Mouse (Mus musculus) macrophage (primary cell): ENCODE results near the gene Gm13030. TPM values are rescaled to one million over a fixed set of nuclear protein-coding genes. Genes with fewer than 3 reads are reported as not detected.
"Not testable (repeated sequence)": the region's sequence is repeated elsewhere in the genome, so short reads cannot be mapped to it uniquely, and the experiment has no call there.

Source experiments
- H3K27ac ChIP-seq: fragments of 350-480 bp; formaldehyde crosslinking; 2 replicates; pipeline ENCODE4 v1.9.0; 2021
- H3K36me3 ChIP-seq: fragments of 350-480 bp; formaldehyde crosslinking; 2 replicates; pipeline ENCODE4 v1.9.0; 2021; ENCODE audit errors: inconsistent target
- H3K4me3 ChIP-seq: fragments of 350-480 bp; formaldehyde crosslinking; 2 replicates; pipeline ENCODE4 v1.9.0; 2021; ENCODE audit errors: inconsistent target
- H3K79me2 ChIP-seq: fragments of 350-480 bp; formaldehyde crosslinking; 2 replicates; pipeline ENCODE4 v1.9.0; 2021; ENCODE audit errors: inconsistent target
- WGBS: methylation state at CpG from one replicate; pipeline ENCODE4 v1.1.7; 2026; ENCODE audit warnings: inconsistent platforms; ENCODE audit not compliant: missing documents; 5-methylcytosine and 5-hydroxymethylcytosine counted together
- polyA plus RNA-seq: library from polyadenylated mRNA; stranded (reverse); fragments of 250-400 nt; gene quantifications from 3 replicates; pipeline ENCODE4 v1.2.4, GENCODE M21; 2018; ENCODE audit warnings: inconsistent platforms

Gene Gm13030
- polyA plus RNA-seq, 1 experiment from 2014 or later: not detected

DNA sequence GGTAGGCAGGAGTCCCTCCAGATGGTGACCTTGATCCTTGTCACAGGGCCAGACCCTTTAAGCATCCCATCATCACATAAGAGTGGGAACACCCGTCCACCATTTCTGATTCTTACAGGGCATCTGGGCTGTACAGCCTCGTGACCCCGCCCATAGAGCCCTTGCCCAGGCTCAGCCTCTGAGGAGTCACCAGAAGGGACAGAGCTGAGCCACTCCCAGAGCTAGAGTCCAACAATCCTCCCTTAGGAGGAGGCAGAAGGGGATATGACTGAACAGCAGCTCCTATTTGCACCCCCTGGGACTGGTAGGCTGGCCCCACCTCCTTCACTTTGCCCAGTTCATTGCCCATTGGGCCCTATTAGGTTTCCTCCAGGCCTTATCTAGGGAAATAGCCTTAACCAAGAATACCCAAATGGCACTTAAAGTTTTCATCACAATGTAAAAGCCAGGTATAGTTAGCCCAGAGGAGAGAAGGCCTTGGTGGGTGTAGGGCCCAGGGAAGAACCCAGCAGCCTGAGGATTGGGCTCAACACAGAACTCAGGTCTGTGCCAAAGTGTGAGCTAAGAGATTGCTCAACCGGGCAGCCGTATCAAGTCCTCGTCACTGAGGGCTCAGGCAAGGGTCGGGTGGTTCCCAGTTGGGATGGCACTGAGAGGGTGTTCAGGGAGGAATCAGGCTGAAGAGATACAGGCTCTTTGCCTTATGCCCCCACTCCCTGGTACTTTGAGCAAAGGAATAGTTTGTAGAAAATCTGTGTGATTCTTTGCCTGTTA is 7.2 kb upstream of the Gm13030 start:
- Histone ChIP-seq H3K4me3 (no peak overlapping the region), H3K36me3 (no peaks in the 10 kb centered on the region), H3K27ac (no peak overlapping the region), H3K79me2 (no peaks in the 10 kb centered on the region)
- 76% methylated on average over 7 of the region's 7 CpGs for WGBS

DNA sequence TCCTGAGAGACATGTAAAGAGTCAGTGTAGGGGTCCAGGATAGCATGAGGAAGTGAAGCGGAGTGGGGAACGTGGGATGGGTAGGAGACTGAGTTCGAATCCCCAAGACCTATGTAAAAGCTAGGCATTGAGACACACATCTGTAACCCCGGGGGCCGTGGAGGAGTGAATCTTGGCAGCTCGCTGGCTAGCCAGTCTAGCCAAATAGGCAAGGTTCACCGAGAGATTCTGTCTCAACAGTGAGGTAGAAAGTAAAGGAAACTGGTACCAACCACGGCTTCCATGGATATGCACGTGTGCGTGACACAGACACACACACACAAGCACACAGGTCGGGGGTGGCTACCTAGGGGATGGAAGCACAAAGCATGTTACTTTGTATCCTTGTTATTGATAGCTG is 6.0 kb upstream of the Gm13030 start:
- H3K79me2 ChIP-seq: no peaks in the 10 kb centered on the region
- WGBS: 84% methylated on average over 9 of the region's 11 CpGs

DNA sequence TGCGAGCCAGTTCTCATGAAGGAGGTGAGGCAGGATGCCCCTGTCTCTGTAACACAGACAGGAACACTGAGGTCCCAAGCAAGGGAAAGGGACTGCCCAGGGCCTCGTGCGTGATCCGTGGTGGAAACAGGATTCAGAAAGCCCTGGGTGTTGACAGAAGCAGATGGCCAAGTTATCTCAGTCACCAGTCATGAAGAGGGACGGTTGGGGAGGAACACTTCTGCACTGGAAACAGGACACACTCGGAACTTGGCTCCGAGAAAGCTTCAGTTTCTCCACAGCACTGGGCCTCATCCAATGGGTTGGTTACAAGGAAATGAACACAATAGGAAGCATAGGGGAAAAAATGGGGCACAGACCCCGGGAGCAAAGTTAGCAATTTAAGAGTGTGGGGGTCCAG is 5.0 kb upstream of the Gm13030 start:
- no peaks in the 10 kb centered on the region for H3K36me3 ChIP-seq
- H3K79me2 ChIP-seq: no peaks in the 10 kb centered on the region
- H3K4me3 ChIP-seq: no peak overlapping the region
- H3K27ac ChIP-seq: peak overlapping the region; percentile 65; the same call in 1 of the 2 replicates
- whole genome bisulfite sequencing: 85% methylated on average over 8 of the region's 8 CpGs

More for the DNA sequence above, 6.0 kb upstream of the Gm13030 start:
- no peaks in the 10 kb centered on the region for H3K36me3 ChIP-seq
- H3K27ac ChIP-seq: no peak overlapping the region
- no peak overlapping the region for H3K4me3 ChIP-seq

DNA sequence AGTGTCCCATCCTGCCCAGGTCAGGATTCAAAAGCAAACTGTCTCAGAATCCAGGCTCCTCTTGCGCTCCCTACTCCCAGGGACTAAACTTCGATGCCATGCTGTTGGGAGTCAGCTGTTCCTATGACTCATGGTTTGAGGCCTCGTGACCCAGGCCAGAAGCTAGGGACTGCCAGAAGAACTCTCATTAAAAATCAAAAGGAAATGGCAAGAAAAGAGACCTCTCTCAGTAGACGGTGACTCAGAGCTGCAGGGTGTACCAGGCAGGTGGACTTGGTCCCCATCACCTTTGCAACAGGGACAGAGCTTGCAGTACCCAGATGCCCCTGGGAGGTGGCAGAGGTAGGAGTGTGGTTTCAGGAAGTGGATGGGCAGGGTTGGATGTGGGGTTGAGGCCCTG is 4.0 kb upstream of the Gm13030 start, which contains the start of gene Pla2g2e:
Pla2g2e (plus strand) TSS at position 212 of the 400 bp plus-strand sequence.
- WGBS: 59% methylated on average over 4 of the region's 4 CpGs
- no peaks in the 10 kb centered on the region for H3K79me2 ChIP-seq
- H3K27ac ChIP-seq: peak within 1 kb of the TSS; percentile 65
- H3K4me3 ChIP-seq: peak within 1 kb of the TSS; percentile 2; the same call in 1 of the 2 replicates
- no peaks in the 10 kb centered on the region for H3K36me3 ChIP-seq

DNA sequence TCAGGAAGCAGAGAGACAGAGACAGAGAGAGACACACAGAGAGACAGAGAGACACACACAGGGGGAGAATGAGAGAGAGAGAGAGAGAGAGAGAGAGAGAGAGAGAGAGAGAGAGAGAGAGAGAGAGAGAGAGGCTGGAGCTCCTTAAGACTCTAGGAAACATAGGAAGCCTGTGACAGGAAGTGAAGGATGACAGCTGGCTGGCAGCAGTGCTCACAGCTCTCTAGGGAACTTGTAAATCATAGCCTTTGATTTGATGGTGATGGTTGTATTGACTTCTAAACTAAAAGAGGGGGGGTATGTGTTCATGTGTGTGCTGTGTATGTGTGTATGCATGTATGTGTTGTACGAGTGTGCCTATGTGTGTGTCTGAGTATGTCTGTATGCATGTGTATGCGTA is 2.2 kb upstream of the Gm13030 start:
- Histone ChIP-seq H3K36me3 (no peaks in the 10 kb centered on the region), H3K79me2 (no peaks in the 10 kb centered on the region), H3K4me3 (no peak overlapping the region), H3K27ac (no peak overlapping the region)
- WGBS: 92% methylated on average over 2 of the region's 2 CpGs

DNA sequence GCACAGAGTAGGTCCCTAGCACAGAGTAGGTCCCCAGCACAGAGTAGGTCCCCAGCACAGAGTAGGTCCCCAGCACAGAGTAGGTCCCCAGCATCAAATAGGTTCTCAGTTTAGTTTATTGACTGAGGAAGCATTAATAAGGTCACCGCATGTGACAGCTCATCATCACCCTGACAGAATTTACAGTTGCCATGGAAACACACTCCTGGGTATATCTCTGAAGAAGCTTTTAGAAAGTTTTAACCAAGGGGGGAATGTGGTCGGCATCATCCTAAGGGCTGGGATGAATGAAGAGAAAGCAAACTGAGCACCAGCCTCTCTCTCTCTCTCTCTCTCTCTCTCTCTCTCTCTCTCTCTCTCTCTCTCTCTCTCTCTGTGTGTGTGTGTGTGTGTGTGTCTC is 1.5 kb upstream of the Gm13030 start:
- 96% methylated on average over 2 of the region's 2 CpGs for WGBS
- H3K79me2 ChIP-seq, H3K36me3 ChIP-seq, H3K4me3 ChIP-seq, H3K27ac ChIP-seq: not testable (repeated sequence)

DNA sequence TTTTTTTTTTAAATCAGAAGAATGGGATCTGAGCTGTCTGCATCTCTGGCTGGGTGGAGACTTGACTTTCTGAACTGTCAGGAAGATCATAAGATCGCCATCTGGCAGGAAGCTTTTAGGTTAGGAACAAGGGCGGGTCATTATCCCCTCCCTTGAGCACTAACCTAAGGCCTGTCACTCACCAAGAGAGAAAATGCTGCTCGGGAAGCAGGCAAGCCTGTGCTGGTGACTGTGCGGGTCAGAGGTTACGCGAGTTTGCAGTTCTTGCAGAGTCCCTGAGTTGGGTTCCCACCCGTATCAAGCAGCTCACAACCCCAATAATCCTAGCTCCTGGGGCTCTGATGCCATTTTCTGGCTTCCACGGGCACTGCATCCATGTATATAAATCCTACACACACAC is 5.1 kb downstream of the Gm13030 start:
- Histone ChIP-seq H3K27ac (no peak overlapping the region), H3K4me3 (no peak overlapping the region), H3K36me3 (no peaks in the 10 kb centered on the region), H3K79me2 (no peaks in the 10 kb centered on the region)
- WGBS: 75% methylated on average over 8 of the region's 8 CpGs

DNA sequence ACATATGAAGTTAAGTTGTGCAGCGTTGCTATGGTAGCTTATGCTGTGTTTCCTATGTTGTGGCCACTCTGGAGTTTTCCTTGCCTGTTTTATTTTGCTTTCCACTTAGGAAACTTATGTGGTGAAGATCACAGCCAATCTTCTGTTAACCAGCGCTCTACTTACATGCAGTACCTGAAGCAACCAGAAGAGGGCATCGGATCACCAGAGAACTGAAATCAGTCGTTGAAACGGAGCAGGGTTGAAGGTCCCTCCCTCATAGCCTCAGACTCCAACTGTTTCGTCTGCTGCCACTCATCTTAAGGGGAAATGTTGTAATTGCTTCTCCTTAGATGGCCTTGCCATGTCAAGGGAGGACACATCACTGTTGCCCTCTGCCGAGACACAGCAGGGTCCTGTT is 7.4 kb downstream of the Gm13030 start:
- no peaks in the 10 kb centered on the region for H3K79me2 ChIP-seq
- no peak overlapping the region for H3K4me3 ChIP-seq
- no peaks in the 10 kb centered on the region for H3K36me3 ChIP-seq
- H3K27ac ChIP-seq: peak overlapping the region; percentile 82
- 8% methylated on average over 7 of the region's 7 CpGs for WGBS

DNA sequence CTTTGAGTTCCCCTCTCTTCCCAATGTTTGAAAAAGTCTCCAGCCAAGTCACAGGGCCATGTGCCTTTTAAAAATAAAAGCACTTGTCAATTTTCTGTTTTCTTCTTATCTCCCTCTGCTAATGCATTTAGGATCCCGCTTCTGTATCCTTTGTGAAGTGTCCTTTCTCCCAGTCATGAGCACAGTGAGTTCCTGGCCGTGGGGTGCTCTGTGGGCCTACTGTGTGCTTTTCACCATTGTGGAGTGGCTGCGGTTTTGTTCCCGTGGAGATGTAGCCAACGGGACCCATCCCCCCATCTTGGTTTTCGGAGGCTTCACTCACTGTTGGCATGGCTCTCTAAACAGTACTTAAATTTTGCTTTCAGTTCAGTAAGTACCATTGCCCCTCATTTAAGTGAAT is 7.8 kb downstream of the Gm13030 start:
- H3K79me2 ChIP-seq: no peaks in the 10 kb centered on the region
- 77% methylated on average over 6 of the region's 6 CpGs for WGBS
- no peaks in the 10 kb centered on the region for H3K36me3 ChIP-seq
- peak overlapping the region; percentile 82 for H3K27ac ChIP-seq
- no peak overlapping the region for H3K4me3 ChIP-seq

DNA sequence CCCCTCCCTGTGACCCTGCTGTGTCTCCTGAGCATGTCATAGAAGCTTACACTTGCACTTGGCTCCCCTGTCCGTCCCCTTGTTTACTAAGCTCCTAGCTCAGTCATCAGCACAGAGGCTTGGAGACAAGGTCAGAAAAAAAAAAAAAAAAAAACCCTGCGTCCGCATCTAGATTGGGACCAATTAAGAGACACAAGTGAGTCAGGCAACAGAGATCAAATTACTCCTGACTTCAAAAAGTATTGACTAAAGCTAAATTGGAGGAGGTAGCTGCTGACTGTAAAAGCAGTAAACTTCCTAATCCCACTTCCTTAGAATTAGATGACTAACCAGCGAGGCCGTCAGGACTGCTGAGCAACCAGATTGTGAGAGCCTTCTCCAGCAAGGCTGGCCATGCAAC is 8.7 kb downstream of the Gm13030 start:
- no peaks in the 10 kb centered on the region for H3K36me3 ChIP-seq
- H3K27ac ChIP-seq: peak overlapping the region; percentile 82
- no peak overlapping the region for H3K4me3 ChIP-seq
- WGBS: 21% methylated on average over 5 of the region's 5 CpGs
- no peaks in the 10 kb centered on the region for H3K79me2 ChIP-seq

DNA sequence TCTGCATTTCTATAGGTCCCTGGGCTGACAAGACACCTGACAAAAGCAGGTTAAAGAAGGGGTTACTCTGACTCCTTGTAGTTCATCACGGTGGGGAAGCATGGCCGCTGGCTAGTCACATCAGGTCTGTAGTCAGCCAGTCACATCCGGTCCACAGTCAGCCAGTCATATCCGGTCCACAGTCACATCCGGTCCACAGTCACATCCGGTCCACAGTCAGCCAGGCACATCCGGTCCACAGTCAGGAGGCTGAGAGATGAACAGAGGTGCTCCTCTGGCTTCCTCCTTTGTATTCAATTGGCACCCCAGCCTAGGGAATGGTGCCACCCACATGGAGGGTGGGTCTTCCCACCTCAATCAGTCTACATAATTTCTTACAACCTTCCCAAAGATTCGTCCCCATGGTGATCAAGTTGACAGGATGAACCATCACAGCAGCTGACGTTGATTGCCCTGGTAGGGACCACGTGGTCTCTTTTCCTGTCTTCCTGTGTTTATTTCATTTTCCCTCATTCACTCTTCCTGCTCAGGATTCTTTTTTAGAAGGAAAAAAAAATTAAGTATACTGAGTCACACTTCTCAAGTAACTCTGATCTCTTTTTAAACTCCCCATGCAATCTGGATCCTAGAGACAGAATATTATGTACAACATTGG is 10.3 kb downstream of the Gm13030 start, which contains the start of gene Pla2g5:
Pla2g5 (minus strand) TSS at position 139 of the 655 bp plus-strand sequence.
- H3K79me2 ChIP-seq: no peaks in the 10 kb centered on the region
- no peak within 1 kb of the TSS for H3K4me3 ChIP-seq
- H3K27ac ChIP-seq: peak within 1 kb of the TSS; percentile 82
- WGBS: 52% methylated on average over 10 of the region's 10 CpGs
- H3K36me3 ChIP-seq: no peaks in the 10 kb centered on the region

DNA sequence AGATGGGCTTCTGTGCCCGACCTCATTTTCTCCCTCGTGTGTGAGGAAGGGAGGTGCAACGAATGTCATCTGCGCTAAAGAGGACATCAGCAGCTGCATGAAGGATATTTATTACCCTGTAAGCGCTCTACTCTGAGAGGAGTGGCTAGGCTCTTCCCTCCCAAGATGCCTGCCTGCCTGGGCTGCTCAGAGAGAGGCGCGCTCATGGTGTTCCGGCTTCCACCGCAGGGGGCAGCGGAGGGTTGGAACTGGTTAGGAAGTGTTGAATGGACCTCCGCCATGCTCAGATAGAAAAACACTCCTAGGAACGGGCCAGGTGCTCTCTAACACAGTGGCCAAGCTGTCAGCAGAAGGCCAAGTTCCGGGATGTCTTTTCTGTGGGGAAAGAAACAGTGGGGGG is 14.0 kb downstream of the Gm13030 start:
- Histone ChIP-seq H3K79me2 (no peaks in the 10 kb centered on the region), H3K4me3 (no peak overlapping the region), H3K27ac (no peak overlapping the region), H3K36me3 (no peaks in the 10 kb centered on the region)
- WGBS: 15% methylated on average over 13 of the region's 13 CpGs

DNA sequence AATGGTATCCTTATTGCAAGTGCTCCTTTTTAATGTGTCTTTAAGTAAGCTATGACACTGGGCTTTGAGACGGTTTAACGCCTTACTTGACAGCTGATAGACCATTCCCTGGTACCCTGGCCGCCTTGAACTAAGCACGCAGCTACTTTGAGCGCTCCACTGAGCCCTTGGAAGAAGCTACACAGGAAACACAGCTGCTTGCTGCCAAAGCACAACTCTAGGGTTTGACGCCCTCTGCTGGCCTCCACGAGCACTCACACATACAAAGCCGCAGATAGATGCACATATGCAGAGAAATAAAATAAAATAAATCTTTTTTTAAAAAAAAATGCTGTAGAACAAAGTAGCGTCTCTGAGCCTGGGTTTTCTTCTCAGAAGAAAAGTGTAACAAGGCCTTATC is 14.5 kb downstream of the Gm13030 start:
- Histone ChIP-seq H3K36me3 (no peaks in the 10 kb centered on the region), H3K27ac (no peak overlapping the region), H3K4me3 (no peak overlapping the region), H3K79me2 (no peaks in the 10 kb centered on the region)
- WGBS: 55% methylated on average over 9 of the region's 9 CpGs

DNA sequence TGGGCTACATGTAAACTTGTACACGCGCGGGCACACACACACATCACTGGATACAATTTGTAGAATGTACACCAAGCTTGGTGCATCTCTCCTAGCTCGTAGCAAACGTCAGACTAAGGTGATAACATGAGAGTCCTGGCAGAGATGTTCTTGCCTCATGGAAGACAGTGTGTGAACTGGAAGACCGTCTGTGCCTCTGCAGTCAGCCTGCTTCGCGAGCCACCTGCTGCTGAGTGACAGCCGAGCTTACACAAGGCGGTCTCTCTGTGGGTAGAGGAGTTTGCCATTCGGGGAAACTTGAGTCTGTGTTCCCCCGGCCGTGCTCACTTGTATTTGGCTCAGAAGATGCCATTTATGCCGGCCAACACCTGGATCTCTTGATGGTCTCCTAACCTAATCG is 15.3 kb downstream of the Gm13030 start:
- Histone ChIP-seq H3K27ac (no peak overlapping the region), H3K36me3 (no peaks in the 10 kb centered on the region), H3K79me2 (no peaks in the 10 kb centered on the region), H3K4me3 (no peak overlapping the region)
- WGBS: 79% methylated on average over 15 of the region's 15 CpGs

DNA sequence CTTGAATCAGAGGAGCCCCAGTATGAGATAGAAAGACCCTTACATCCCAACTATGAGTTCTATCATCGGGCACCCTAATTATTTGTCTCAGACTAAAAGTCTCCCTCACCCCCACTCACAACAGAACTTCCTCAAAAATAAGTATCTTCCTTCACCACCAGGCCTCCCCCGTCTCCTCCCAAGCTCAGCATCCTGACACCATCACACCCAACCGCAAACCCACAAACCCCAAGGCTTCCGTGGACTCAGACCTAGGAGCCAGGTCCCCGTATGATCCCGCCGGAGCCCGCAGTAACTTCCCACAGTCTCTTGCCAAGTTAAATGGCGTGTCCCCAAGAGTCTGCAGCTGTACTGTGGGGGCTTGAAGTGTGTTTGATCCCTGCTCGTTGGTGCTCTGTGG is 16.2 kb downstream of the Gm13030 start:
- no peaks in the 10 kb centered on the region for H3K36me3 ChIP-seq
- no peaks in the 10 kb centered on the region for H3K79me2 ChIP-seq
- no peak overlapping the region for H3K4me3 ChIP-seq
- no peak overlapping the region for H3K27ac ChIP-seq
- WGBS: 11% methylated on average over 9 of the region's 10 CpGs
